Mouse (Mus musculus) left cerebral cortex, postnatal 36 days (tissue): Measurements from ENCODE around the gene Nanos1. TPM values are rescaled to one million over a fixed set of nuclear protein-coding genes. Genes with fewer than 3 reads are reported as not detected.

Experiments
- DNase-seq, 2 experiments: peaks; one replicate each; pipeline ENCODE4 v3.0.0; 2021 to 2022; ENCODE audit warnings: low spot score in 2 of 2, mixed read lengths in 1 of 2
- intact Hi-C: fragments of 180-260 bp; cut with DNase I; formaldehyde crosslinking; loops from one replicate; pipeline ENCODE4 v1.15.1; 2025
- microRNA-seq: library from miRNA; unstranded; fragments of <30 nt; microRNA quantifications from one replicate; pipeline ENCODE4 v1.2.0, GENCODE M21; 2022
- total RNA-seq, 2 experiments: library from RNA; stranded (reverse); gene quantifications; 2 replicates each; pipeline ENCODE4 v1.2.3; 2021

Nanos1 gene
- total RNA-seq, 2 experiments from 2014 or later, result 22.3 to 23.4 TPM

- intact Hi-C loops, result no loop called here
- no peak for DNase-seq
Observed at GRCm38 (mm10) chr19:60787465-60788150, 31.8 kb downstream of the Nanos1 start.

- DNase-seq, result no peak
- intact Hi-C loops, result no loop called here
Observed at GRCm38 (mm10) chr19:60788214-60788960, 32.6 kb downstream of the Nanos1 start.

- no peak for DNase-seq
- intact Hi-C loops, result no loop called here
Observed at GRCm38 (mm10) chr19:60789452-60789851, 33.7 kb downstream of the Nanos1 start.

- DNase-seq, result no peak
- intact Hi-C loops, result loop anchor here (2.0 kb wide), 1 partner anchor 21 kb away; the partner anchor contains the start of gene Fam45a
Observed at GRCm38 (mm10) chr19:60789919-60790506, 34.2 kb downstream of the Nanos1 start.

- DNase-seq, result peak; percentile 93 to 96
- intact Hi-C loops, result loop anchor here (2.0 kb wide), 1 partner anchor 20 kb away; the partner anchor contains the start of gene Fam45a
Observed at GRCm38 (mm10) chr19:60790551-60791161, 34.9 kb downstream of the Nanos1 start, which contains the start of gene Eif3a. Eif3a (minus strand) TSS chr19:60790658.

GRCm38 (mm10) chr19:60791164-60791563, 35.4 kb downstream of the Nanos1 start:
- intact Hi-C loops, result loop anchor here (2.0 kb wide), 1 partner anchor 20 kb away; the partner anchor contains the start of gene Fam45a
- no peak for DNase-seq

- DNase-seq, result no peak
- intact Hi-C loops, result no loop called here
Observed at GRCm38 (mm10) chr19:60793170-60793707, 37.5 kb downstream of the Nanos1 start.

- intact Hi-C loops, result no loop called here
- no peak for DNase-seq
Observed at GRCm38 (mm10) chr19:60795244-60795643, 39.5 kb downstream of the Nanos1 start.

GRCm38 (mm10) chr19:60797415-60797814, 41.6 kb downstream of the Nanos1 start:
- intact Hi-C loops, result no loop called here
- DNase-seq, result no peak

GRCm38 (mm10) chr19:60799867-60800569, 44.2 kb downstream of the Nanos1 start:
- intact Hi-C loops, result no loop called here
- DNase-seq, result no peak

- intact Hi-C loops, result no loop called here
- DNase-seq, result no peak
Observed at GRCm38 (mm10) chr19:60804903-60805302, 49.1 kb downstream of the Nanos1 start.

Small RNAs within 50 kb of the gene (microRNA-seq; reads per million reads assigned to microRNA genes)
- not detected for gene mmu-mir-3084-1

Other genes with a start within 250 kb of the Nanos1 start
- 10 to 100 TPM; 45.6 to 54.5 TPM for gene Cacul1, start 175.0 kb upstream of the Nanos1 start, total RNA-seq
- gene Eif3a, start 34.7 kb downstream of the Nanos1 start, total RNA-seq, result 100 to 1,000 TPM in 1 of 2 experiments, 10 to 100 TPM in 1; 78.5 to 102 TPM
- 10 to 100 TPM; 38.0 to 47.4 TPM for gene Fam45a, start 55.6 kb downstream of the Nanos1 start, total RNA-seq
- 10 to 100 TPM; 13.6 to 15.0 TPM for gene Sfxn4, start 105.5 kb downstream of the Nanos1 start, total RNA-seq
- 10 to 100 TPM; 71.9 to 74.9 TPM for gene Prdx3, start 118.6 kb downstream of the Nanos1 start, total RNA-seq
- 10 to 100 TPM; 15.6 to 15.9 TPM for gene Grk5, start 133.8 kb downstream of the Nanos1 start, total RNA-seq